Mouse (Mus musculus): Measurements from ENCODE around the gene Fcho2.
"Not testable (repeated sequence)": the region's sequence is repeated elsewhere in the genome, so short reads cannot be mapped to it uniquely, and the experiment has no call there.

Gene Fcho2

DNA sequence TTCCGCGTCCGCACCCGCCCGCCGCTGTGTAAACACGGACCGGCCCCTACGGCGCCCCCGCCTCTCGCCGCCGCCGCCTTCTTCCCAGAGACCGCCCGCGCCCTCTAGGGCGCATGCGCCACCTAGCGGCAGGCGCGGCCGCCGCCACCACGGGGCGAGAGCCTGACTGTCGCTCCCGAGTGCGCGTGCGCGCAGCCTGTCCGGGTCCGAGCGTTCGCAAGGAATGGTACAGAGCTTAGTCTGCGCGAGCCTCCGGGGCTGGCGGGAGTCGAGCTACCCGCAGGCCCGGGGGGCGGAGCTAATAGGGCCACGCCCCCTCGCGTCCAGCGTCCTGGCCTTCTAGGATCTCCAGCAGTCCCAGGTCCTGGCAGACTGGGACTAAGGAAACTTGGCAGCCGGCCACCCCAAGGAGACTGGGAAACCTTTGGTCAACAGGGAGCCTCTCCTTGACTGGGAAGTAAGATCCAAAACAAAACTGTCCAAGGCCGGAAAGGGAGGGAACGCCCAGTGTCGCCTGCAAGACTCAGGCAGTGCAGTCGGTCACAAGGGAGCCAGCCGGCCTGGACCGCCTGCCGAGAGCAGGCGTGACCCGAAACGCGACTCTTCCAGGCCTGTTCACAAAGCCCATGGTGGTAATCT is at the start of gene Fcho2:
Gene Fcho2, minus strand, starts transcription at position 303 of the 639 bp plus-strand sequence.
- DNase-seq (ENCODE audit: inconsistent age in 2 of 2, low spot score in 1 of 2) = peak; percentile 100

- DNase-seq (ENCODE audit: inconsistent age in 2 of 2, low spot score in 1 of 2) = no peak
Observed at GRCm38 (mm10) chr13:98855291-98855690, 40.0 kb upstream of the Fcho2 start.

GRCm38 (mm10) chr13:98845794-98846193 is 30.5 kb upstream of the Fcho2 start:
- DNase-seq (ENCODE audit: inconsistent age in 2 of 2, low spot score in 1 of 2) = no peak

DNA sequence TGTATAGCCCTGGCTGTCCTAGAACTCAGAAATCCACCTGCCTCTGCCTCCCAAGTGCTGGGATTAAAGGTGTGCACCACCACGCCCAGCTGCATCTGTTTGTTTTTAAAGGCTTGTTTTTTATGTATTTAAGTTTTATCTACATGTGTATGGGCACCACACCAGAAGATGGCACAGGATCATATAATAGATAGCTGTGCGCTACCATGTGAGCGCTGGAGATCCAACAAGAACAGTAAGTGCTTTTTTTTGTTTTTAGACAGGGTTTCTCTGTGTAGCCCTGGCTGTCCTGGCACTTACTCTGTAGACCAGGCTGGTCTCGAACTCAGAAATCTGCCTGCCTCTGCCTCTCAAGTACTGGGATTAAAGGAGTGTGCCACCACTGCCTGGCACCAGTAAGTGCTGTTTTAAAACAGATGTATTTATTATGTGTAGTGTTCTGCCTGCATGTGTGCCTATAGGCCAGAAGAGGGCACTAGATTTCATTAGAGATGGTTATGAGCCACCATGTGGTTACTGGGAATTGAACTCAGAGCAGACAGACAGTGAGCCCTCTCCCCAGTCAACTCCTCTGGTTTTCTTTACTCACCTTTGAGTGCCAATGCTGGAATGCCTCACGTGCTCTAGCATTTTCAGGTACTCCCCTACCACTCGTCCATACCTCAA is 21.3 kb upstream of the Fcho2 start:
- no peak for DNase-seq (ENCODE audit: inconsistent age in 2 of 2, low spot score in 1 of 2)

DNA sequence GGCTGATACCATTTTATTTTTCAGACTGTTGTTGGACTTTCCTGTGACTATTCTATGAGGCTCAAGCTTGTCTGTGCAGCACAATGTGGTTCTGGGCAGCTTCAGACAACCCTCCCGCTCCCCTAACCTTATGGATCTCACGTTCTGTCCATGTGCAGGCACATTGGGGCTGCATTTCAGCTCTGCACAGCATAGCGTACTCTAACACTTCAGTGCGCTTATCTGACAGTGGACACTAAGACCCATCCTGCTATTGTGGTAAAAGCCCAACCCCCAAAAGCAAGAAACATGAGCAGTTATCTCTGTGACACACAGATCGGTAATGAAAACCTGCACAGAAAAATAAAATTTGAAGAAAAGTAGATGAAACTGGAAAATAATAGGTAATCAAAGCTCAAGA is 20.5 kb upstream of the Fcho2 start:
- DNase-seq (ENCODE audit: inconsistent age in 2 of 2, low spot score in 1 of 2) = no peak

GRCm38 (mm10) chr13:98834723-98835122 is 19.5 kb upstream of the Fcho2 start:
- DNase-seq (ENCODE audit: inconsistent age in 2 of 2, low spot score in 1 of 2) = no peak

GRCm38 (mm10) chr13:98834199-98834598 is 18.9 kb upstream of the Fcho2 start:
- DNase-seq (ENCODE audit: inconsistent age in 2 of 2, low spot score in 1 of 2) = no peak

- DNase-seq (ENCODE audit: inconsistent age in 2 of 2, low spot score in 1 of 2) = no peak
Observed at GRCm38 (mm10) chr13:98832451-98833450, 17.5 kb upstream of the Fcho2 start.

- not testable (repeated sequence) for DNase-seq (ENCODE audit: inconsistent age in 2 of 2, low spot score in 1 of 2)
Observed at GRCm38 (mm10) chr13:98829026-98829425, 13.8 kb upstream of the Fcho2 start.

GRCm38 (mm10) chr13:98825574-98825973 is 10.3 kb upstream of the Fcho2 start:
- no peak for DNase-seq (ENCODE audit: inconsistent age in 2 of 2, low spot score in 1 of 2)

DNA sequence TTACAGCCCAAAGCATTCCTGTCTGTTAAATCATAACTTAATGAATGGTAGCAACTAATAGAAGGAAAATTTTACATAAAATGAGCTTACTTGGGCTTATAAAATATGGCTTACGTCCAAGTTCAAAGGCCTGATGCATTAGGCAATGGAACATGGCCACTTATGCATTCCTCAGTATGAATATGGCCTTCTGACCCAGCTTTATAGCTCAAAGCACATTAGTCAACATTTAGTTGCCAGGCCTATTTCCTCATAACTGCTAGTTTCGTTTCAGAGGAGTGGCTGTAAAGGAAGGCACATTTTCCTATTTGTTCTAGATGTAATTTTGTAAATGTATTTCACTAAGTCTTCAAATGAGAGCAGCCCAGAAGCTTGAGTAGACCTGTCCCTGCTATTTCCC is 3.8 kb upstream of the Fcho2 start:
- DNase-seq (ENCODE audit: inconsistent age in 2 of 2, low spot score in 1 of 2) = no peak

GRCm38 (mm10) chr13:98818205-98818604 is 3.0 kb upstream of the Fcho2 start:
- peak in 1 of 2 experiments; percentile 77 for DNase-seq (ENCODE audit: inconsistent age in 2 of 2, low spot score in 1 of 2)

DNA sequence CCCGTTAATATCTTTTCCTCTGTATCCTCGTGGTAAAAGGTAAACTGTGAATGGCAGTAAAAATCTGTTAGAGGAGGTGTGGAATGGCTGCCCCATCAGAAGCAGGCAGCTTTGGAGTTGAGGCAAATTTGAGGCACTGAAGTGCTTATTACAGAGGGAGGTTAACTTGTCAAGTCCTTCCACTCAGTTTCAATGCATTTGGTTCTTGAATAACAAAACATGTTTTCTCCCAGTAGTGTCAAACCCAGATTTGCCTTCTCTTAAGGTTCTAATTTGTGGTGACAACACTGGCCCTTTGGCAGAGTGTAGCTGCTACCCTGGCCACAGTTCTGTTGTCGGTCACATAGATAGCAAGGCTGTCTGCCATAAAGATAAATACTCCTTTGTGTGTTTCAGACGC is 2.5 kb upstream of the Fcho2 start:
- DNase-seq (ENCODE audit: inconsistent age in 2 of 2, low spot score in 1 of 2) = no peak

GRCm38 (mm10) chr13:98816981-98817660 is 1.9 kb upstream of the Fcho2 start:
- not testable (repeated sequence) for DNase-seq (ENCODE audit: inconsistent age in 2 of 2, low spot score in 1 of 2)

- no peak for DNase-seq (ENCODE audit: inconsistent age in 2 of 2, low spot score in 1 of 2)
Observed at GRCm38 (mm10) chr13:98816571-98816970, 1.3 kb upstream of the Fcho2 start.

- DNase-seq (ENCODE audit: inconsistent age in 2 of 2, low spot score in 1 of 2) = peak; percentile 76 to 90
Observed at GRCm38 (mm10) chr13:98814275-98815040, 791 bp downstream of the Fcho2 start.

DNA sequence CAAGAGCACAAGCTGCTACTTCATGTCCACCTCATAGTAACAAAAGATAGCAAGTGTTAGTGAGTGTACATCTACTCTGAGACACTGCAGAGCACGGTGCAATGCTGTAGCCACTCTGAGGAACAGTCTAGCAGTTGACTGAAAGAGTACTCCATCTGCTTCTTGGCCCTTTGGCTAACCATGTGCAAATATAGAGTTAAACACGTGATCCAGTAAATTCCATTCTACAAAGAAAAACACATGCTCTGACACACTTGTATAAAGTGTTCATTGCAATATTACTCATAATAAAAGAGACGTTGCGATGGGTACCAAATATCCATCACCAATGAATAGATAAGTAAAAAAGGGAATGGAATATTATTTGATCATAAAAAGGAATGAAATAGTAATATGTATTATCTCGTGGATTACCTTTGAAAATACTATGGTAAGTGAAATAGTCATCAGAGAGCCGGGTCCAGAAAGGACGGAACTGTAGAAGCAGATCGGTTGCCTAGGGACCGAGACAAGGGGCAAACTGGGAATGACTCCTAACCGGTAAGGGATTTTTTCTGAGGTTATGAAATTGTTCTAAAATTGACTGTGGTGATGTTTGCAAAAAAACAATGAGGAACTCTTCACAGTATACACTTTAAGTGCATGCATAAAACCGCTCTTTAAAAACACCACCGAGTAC is 1.5 kb downstream of the Fcho2 start:
- DNase-seq (ENCODE audit: inconsistent age in 2 of 2, low spot score in 1 of 2) = peak in 1 of 2 experiments; percentile 39

DNA sequence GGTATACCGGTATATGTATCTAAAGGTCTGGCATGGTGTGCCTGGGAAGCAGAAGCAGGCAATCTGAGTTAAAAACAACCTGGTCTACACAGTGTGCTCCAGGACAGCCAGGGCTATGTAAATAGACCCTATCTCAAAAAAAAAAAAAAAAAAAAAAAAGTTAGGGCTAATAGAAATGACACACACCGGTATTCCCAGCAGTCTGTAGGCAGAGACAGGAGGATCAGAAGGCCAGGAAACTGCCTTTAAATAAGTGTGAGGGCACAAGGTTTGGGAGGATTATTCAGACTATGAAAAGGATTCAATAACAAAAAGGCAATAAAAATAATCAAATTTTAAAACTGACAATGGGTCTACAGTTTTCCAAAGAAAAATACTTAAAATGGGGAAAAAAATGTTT is 2.1 kb downstream of the Fcho2 start:
- DNase-seq (ENCODE audit: inconsistent age in 2 of 2, low spot score in 1 of 2) = no peak

DNA sequence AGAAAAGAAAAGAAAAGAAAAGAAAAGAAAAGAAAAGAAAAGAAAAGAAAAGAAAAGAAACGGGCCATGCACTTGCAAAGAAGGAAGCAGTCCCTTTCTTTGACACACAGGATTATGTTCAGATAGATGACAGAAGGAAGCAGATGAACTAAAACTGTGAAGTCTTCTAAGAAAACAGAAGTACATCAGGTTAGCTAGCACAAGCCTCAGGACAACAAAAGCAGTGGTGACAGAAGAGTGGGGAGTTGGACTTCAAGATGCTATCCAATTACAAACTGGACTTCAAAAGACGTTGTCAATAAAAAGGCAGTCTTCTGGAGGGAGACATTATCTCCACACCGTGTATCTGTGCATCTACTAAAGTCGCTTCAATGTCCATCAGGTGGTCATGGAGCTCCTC is 3.0 kb downstream of the Fcho2 start:
- DNase-seq (ENCODE audit: inconsistent age in 2 of 2, low spot score in 1 of 2) = peak in 1 of 2 experiments; percentile 37

DNA sequence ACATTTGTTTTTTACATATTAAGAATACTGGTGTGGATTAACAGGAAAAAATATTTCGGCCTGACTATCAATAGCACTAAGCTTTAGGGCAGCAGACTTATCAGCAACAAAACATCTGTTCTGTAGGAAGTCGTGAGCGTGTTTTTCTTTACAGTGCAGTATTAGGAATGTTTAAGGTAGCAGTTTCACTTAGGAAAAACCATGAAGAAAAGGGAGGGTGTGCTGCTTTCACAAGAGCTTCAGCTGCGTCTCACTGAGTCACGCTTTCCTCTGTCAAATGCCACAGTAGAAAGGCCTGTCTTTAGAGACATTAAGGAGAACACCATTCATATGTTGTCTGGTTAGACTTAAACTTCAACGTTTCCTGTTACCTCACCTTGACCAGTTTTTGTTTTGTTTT is 5.1 kb downstream of the Fcho2 start:
- DNase-seq (ENCODE audit: inconsistent age in 2 of 2, low spot score in 1 of 2) = peak in 1 of 2 experiments; percentile 67

Data from adrenal gland, adult (tissue).